Mouse (Mus musculus) E14TG2a.4 (cell line): ENCODE measurements at regions not wholly inside any gene's neighbourhood (a gene's known extent, or its start where the extent isn't known, plus 50 kb on each side); places are given as distances from the start of the nearest gene placed in this dataset.

Experiments used
- H3K27me3 ChIP-seq: 2 replicates; pipeline ENCODE4 v1.6.1; 2014; ENCODE audit warnings: low read length, control low read depth; ENCODE audit not compliant: insufficient read depth
- H3K36me3 ChIP-seq: 2 replicates; pipeline ENCODE4 v1.6.1; 2014; ENCODE audit warnings: low read length, control low read depth; ENCODE audit not compliant: insufficient read depth
- H3K4me1 ChIP-seq: replicated peaks from 2 replicates; pipeline ENCODE4 v1.6.1; 2014; ENCODE audit warnings: low read depth, low read length, control low read depth
- H3K4me3 ChIP-seq: replicated peaks from 2 replicates; pipeline ENCODE4 v1.5.1; 2014; ENCODE audit warnings: mild to moderate bottlenecking, low read length
- H3K9me3 ChIP-seq: 2 replicates; pipeline ENCODE4 v1.6.1; 2014; ENCODE audit warnings: low read length, control low read depth
- CTCF ChIP-seq: conservative IDR thresholded peaks from 2 replicates; pipeline ENCODE4 v1.5.1; 2014; ENCODE audit warnings: low read length
- NANOG ChIP-seq: IDR thresholded peaks from 2 replicates; pipeline ENCODE4 v1.6.1; 2014; ENCODE audit warnings: borderline replicate concordance, low read length, mixed read lengths
- POU5F1 ChIP-seq: IDR thresholded peaks from 2 replicates; pipeline ENCODE4 v1.6.1; 2014; ENCODE audit warnings: low read length, borderline replicate concordance

- TF ChIP-seq NANOG = no peak
- TF ChIP-seq POU5F1 = no peak
- no peak for TF ChIP-seq CTCF
- Histone ChIP-seq H3K36me3 (no peaks in the 10 kb centered on the region), H3K9me3 (peaks cover 6% of the 10 kb centered on the region), H3K4me1 (no peaks in the 10 kb centered on the region), H3K4me3 (no peak overlapping the region), H3K27me3 (no peaks in the 10 kb centered on the region)
Measured at GRCm38 (mm10) chr13:114757459-114757858, 60.6 kb upstream of the Mocs2 start.

- no peaks in the 10 kb centered on the region for H3K36me3 ChIP-seq
- no peaks in the 10 kb centered on the region for H3K27me3 ChIP-seq
- no peaks in the 10 kb centered on the region for H3K4me1 ChIP-seq
- TF ChIP-seq CTCF (no peak), POU5F1 (no peak)
- peaks cover 9% of the 10 kb centered on the region for H3K9me3 ChIP-seq
- no peak overlapping the region for H3K4me3 ChIP-seq
Measured at GRCm38 (mm10) chr13:114759886-114760285, 58.1 kb upstream of the Mocs2 start.

- H3K27me3 ChIP-seq = no peaks in the 10 kb centered on the region
Measured at GRCm38 (mm10) chr13:114760901-114761300, 57.1 kb upstream of the Mocs2 start.

More at GRCm38 (mm10) chr13:114760901-114761300, 57.1 kb upstream of the Mocs2 start:
- no peaks in the 10 kb centered on the region for H3K36me3 ChIP-seq
- H3K4me1 ChIP-seq = no peaks in the 10 kb centered on the region
- H3K9me3 ChIP-seq = peaks cover 9% of the 10 kb centered on the region
- TF ChIP-seq POU5F1 (no peak), CTCF (no peak), NANOG (no peak)
- no peak overlapping the region for H3K4me3 ChIP-seq
